28 mouse cellular contexts compared by ENCODE assay signal in genomic region chr13:113120324-113121237, GRCm38 (mm10). TPM values are rescaled to one million over a fixed set of nuclear protein-coding genes. Genes with fewer than 3 reads are reported as not detected.
A peak's percentile ranks its signal among the peaks of the same experiment; 100 is the strongest.
DNase-seq lines count a peak whose midpoint lies in the region; ATAC-seq and TF ChIP-seq lines count a peak whose summit lies in the region.
"Had no signal": no experiment of that assay in that cellular context is flagged by ENCODE, and none has a peak within 500 bp of the region (broad histone marks: within the 10 kb centered on the region; RNA-seq: fewer than 3 reads in every experiment).

No protein-coding gene starts in this region.

- H3K27me3 ChIP-seq in lung, postnatal 0 days (replicated peaks; ENCODE audit: insufficient read depth, low read length): no peaks in the 10 kb centered on the region
- no peaks in the 10 kb centered on the region for H3K27me3 ChIP-seq in small intestine, adult 2 months (ENCODE audit: control insufficient read depth, insufficient read depth, low read length)
- H3K27me3 ChIP-seq: heart, embryonic 15.5 days; limb, embryonic 13.5 days; liver, embryonic 13.5 days; midbrain, embryonic 12.5 days had no signal

- TF ChIP-seq POLR2A in small intestine, adult 2 months (IDR thresholded peaks at IDR 0.05; ENCODE audit: low read depth, low read length): no peak

- H3K9ac ChIP-seq in lung, postnatal 0 days (replicated peaks; ENCODE audit: low read depth): no peak overlapping the region
- H3K9ac ChIP-seq: heart, embryonic 15.5 days; limb, embryonic 13.5 days; liver, embryonic 13.5 days; lung, embryonic 14.5 days; midbrain, embryonic 12.5 days had no signal

- ATAC-seq in lung, postnatal 0 days: no peak
- peak; percentile 94 for ATAC-seq in CD4-positive, CD25-positive, alpha-beta regulatory T cell, adult 4 months
- ATAC-seq: forebrain, embryonic 16.5 days; hindbrain, postnatal 0 days had no signal

- H3K4me3 ChIP-seq in lung, postnatal 0 days (ENCODE audit: low read depth, low read length): no peak overlapping the region
- peak overlapping the region; percentile 12; the same call in 1 of the 2 replicates for H3K4me3 ChIP-seq in small intestine, adult 2 months (ENCODE audit: low read depth, low read length)
- no peak overlapping the region for H3K4me3 ChIP-seq in left cerebral cortex, adult 2 months
- H3K4me3 ChIP-seq: gastrocnemius, adult 2 months; heart, embryonic 15.5 days; limb, embryonic 13.5 days; liver, embryonic 13.5 days; midbrain, embryonic 12.5 days had no signal

- no peak for TF ChIP-seq EP300 in lung, postnatal 0 days (IDR thresholded peaks at IDR 0.05)

- intact Hi-C loops in left cerebral cortex, adult 2 months (cut with DNase I): no loop called here

- H3K27ac ChIP-seq in lung, postnatal 0 days (ENCODE audit: low read length): no peak overlapping the region
- 0 out of 2 replicates have a peak overlapping the region, but pooled peaks have one; percentile 29 for H3K27ac ChIP-seq in small intestine, adult 2 months (ENCODE audit: insufficient read depth, low read depth, low read length)
- no peak overlapping the region for H3K27ac ChIP-seq in left cerebral cortex, adult 2 months
- H3K27ac ChIP-seq: gastrocnemius, adult 2 months; heart, embryonic 15.5 days; hindbrain, postnatal 0 days; limb, embryonic 13.5 days; liver, embryonic 13.5 days; midbrain, embryonic 12.5 days had no signal

- DNase-seq in lung, postnatal 0 days (ENCODE audit: low spot score): peak; percentile 19
- DNase-seq in lung, postnatal 4 days: no peak
- peak; percentile 71 for DNase-seq in induced T-regulatory cell, adult 2 months (ENCODE audit: low read depth)
- DNase-seq in urinary bladder, postnatal 10 days (ENCODE audit: low spot score): no peak
- DNase-seq in left cerebral cortex, adult 2 months (ENCODE audit: extremely low spot score in 1 of 2, low spot score in 2 of 2): no peak
- DNase-seq: adrenal gland, postnatal 25 days; cerebellum, adult 18-20 months; cerebellum, postnatal 25 days; embryo, embryonic 11 days; gastrocnemius, adult 2 months; heart, adult 18-20 months; kidney, adult 9 months; kidney, postnatal 36 days; liver, embryonic 13.5 days; lung, embryonic 14.5 days; right cerebral cortex, postnatal 25 days; thymus, postnatal 4 days had no signal

- WGBS in lung, postnatal 0 days: 80% methylated on average over 17 of the region's 17 CpGs
- WGBS in small intestine, adult 2 months: 80% methylated on average over 17 of the region's 17 CpGs

- TF ChIP-seq CTCF in lung, postnatal 0 days (IDR thresholded peaks at IDR 0.05): no peak
- no peak for TF ChIP-seq CTCF in small intestine, adult 2 months (IDR thresholded peaks at IDR 0.05; ENCODE audit: extremely low read depth, insufficient read length, insufficient replicate concordance, low read depth, low read length)
- TF ChIP-seq CTCF in left cerebral cortex, adult 2 months (IDR thresholded peaks at IDR 0.05): no peak

- H3K4me1 ChIP-seq in lung, postnatal 0 days (ENCODE audit: insufficient read depth, low read depth, low read length): no peaks in the 10 kb centered on the region
- no peaks in the 10 kb centered on the region for H3K4me1 ChIP-seq in small intestine, adult 2 months (ENCODE audit: control insufficient read depth, insufficient read depth, insufficient read length, low read length)
- H3K4me1 ChIP-seq: heart, embryonic 15.5 days; limb, embryonic 13.5 days; liver, embryonic 13.5 days; midbrain, embryonic 12.5 days had no signal

- H3K9me3 ChIP-seq in lung, postnatal 0 days (ENCODE audit: low read length): no peaks in the 10 kb centered on the region
- H3K9me3 ChIP-seq: heart, embryonic 15.5 days; limb, embryonic 13.5 days; liver, embryonic 13.5 days; midbrain, embryonic 12.5 days had no signal

- no peaks in the 10 kb centered on the region for H3K36me3 ChIP-seq in lung, postnatal 0 days (ENCODE audit: insufficient read depth, low read length)
- H3K36me3 ChIP-seq in small intestine, adult 2 months (ENCODE audit: control insufficient read depth, insufficient read depth, low read length): no peaks in the 10 kb centered on the region
- H3K36me3 ChIP-seq: heart, embryonic 15.5 days; limb, embryonic 13.5 days; liver, embryonic 13.5 days; midbrain, embryonic 12.5 days had no signal

- H3K4me2 ChIP-seq in lung, postnatal 0 days (replicated peaks; ENCODE audit: low read depth, low read length): no peak overlapping the region
- H3K4me2 ChIP-seq: heart, embryonic 15.5 days; limb, embryonic 13.5 days; liver, embryonic 13.5 days; lung, embryonic 14.5 days; midbrain, embryonic 12.5 days had no signal

RNA-seq across cellular contexts. Expression of gene Gzma, which starts 19.8 kb away (rescaled TPM):
- polyA plus RNA-seq in lung, postnatal 0 days (2015; fragmentation: Nextera tagmentation; extraction: Ambion mirVana): 5.1 and 8.0 TPM in 2 replicates
- 1 to 10 TPM; 4.9 to 5.0 TPM for polyA plus RNA-seq in CD4-positive, CD25-positive, alpha-beta regulatory T cell, adult 4 months (2017; shearing (Covaris generic))
- 4.4 and 5.2 TPM in 2 replicates for polyA plus RNA-seq in small intestine, adult 2 months (2012; rRNA removed)
- not detected for total RNA-seq in left cerebral cortex, adult 2 months (2021)
- total RNA-seq: adrenal gland, postnatal 25 days; gastrocnemius, adult 2 months; hindbrain, postnatal 0 days; layer of hippocampus, postnatal 10 days; left cerebral cortex, postnatal 10 days; MEL had no signal
- polyA plus RNA-seq: C2C12; forebrain, embryonic 16.5 days; hindbrain, postnatal 0 days; limb, embryonic 13.5 days; liver, embryonic 13.5 days; lung, embryonic 14.5 days; midbrain, embryonic 12.5 days had no signal

Comparison
In these comparisons a context has a peak if more than half of its experiments do, and no peak if none do; other contexts are left out.
1. DNase-seq: peak in lung, postnatal 0 days (single experiment) and induced T-regulatory cell, adult 2 months (single experiment); none in lung, postnatal 4 days (0 of 2), urinary bladder, postnatal 10 days (single experiment) and left cerebral cortex, adult 2 months (0 of 2).